Mouse (Mus musculus) heart, postnatal 36 days (tissue): Measurements from ENCODE around the gene Mfsd13b. TPM values are rescaled to one million over a fixed set of nuclear protein-coding genes. Genes with fewer than 3 reads are reported as not detected.
A peak's percentile ranks its signal among the peaks of the same experiment; 100 is the strongest.

Experiments
- DNase-seq, 2 experiments: peaks; one replicate each; pipeline ENCODE4 v3.0.0; 2021 to 2022
- intact Hi-C: fragments of 180-260 bp; cut with DNase I; formaldehyde crosslinking; loops from one replicate; pipeline ENCODE4 v1.15.1; 2025
- total RNA-seq, 2 experiments: library from RNA; stranded (reverse); gene quantifications; 2 replicates each; pipeline ENCODE4 v1.2.3; 2021

Gene Mfsd13b
- total RNA-seq, 2 experiments from 2014 or later = not detected

DNA sequence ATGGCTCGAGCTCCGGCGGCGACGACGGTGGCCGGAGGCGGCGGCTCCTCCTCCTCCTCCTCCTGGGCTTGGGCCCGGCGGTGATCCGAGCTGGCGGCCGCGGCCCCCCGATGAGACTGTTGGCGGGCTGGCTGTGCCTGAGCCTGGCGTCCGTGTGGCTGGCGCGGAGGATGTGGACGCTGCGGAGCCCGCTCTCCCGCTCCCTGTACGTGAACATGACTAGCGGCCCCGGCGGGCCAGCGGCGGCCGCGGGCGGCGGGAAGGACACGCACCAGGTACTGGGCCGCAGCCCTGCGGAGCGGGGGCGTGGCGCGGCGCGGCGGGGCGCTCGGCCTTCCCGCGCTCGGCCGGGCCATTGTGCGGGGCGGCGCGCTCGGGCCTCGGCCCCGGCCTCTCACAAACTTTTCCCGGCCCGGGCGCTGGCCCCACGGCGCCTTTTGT, 52.4 kb downstream of the Mfsd13b start:
- DNase-seq = peak in 1 of 2 experiments; percentile 85
- intact Hi-C loops = loop anchor here (2.0 to 10.0 kb wide), 3 partner anchors 52 to 400 kb away; partner anchors contain the start of genes Cdr2, Mfsd13b and Uqcrc2

DNA sequence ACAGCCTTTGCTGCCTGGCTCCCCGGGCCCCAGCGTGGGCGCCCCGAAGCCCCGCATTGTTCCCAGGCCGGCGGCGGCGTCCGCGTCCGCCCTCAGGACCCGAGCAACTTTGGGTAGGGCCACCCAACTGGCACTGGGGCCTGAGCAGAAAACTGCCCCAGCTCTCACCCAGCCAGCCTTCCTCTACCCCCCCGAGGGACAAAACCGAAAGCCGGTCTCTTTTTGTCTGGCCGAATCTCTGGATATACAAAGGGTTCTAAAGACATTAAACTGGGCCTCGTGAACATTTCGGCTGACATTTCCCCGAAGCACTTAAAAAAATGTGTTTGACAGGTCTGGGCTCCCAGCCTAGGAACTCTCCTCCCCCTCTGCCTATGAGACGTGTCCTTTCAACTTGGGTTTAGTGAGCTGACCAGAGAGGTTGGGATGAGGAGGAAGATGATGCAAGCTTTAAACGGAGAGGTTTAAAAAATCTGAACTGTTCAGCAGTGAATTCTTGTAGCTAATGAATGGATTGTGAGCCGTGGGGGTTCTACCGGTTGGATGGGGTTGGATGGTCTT, 52.9 kb downstream of the Mfsd13b start:
- peak; percentile 37 to 67 for DNase-seq
- intact Hi-C loops = loop anchor here (2.0 to 10.0 kb wide), 3 partner anchors 52 to 400 kb away; partner anchors contain the start of genes Cdr2, Mfsd13b and Uqcrc2

DNA sequence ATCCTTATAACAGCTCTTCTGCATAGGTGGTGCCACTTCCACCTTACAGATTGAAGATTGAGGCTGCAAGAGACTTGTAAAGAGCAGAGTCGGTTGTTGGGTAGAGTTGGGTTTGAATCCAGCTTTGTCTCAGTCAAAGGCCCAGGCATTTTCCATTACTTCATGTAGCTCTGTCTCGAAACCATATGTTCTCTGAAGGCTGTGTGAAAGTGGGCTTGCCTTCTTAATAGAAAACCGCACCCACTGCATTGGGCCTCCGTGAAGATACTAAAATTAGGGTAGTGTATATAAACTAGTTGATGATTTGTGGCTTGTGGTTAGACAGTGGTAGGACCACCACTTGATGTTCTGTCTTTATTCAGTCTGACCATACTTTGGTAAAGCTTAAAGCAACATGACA, 58.3 kb downstream of the Mfsd13b start:
- intact Hi-C loops = no loop called here
- DNase-seq = no peak

DNA sequence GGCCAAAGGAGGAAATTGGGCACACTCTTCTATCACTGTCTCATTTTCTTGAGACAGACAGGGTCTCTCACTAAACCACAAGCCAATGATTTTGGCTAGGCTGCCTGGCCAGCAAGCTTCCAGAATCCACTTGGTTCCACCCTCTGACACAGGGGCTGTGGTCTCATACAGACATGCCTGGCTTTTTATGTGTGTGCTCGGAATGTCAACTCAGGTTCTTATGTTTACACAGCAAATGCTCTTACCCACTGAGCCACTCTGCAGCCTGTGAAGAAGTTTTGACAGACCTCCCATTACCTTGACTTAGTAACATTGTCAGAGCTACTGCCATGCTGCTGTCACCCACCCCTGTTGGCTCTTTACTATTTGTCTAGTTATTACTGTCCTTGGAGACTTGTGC, 59.7 kb downstream of the Mfsd13b start:
- DNase-seq = no peak
- intact Hi-C loops = no loop called here

DNA sequence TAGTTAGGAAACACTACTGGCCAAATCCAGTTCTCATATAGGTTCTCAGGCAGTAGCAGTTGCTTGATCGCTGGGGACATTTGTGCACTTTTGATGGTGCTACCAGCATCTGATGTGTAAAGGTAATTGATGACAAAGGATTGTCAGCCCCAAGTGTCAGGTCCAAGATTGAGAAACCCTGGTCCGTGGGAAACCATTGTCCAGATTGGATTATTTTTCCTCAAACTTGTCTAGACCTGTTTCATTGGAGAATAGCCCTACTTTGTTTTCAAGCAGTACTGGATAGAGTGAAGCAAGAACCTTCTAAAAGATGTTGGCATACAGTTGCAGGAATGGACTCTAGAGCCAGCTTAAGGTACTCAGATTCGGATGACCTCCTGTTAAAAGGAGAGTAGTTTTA, 60.7 kb downstream of the Mfsd13b start:
- intact Hi-C loops = no loop called here
- no peak for DNase-seq

DNA sequence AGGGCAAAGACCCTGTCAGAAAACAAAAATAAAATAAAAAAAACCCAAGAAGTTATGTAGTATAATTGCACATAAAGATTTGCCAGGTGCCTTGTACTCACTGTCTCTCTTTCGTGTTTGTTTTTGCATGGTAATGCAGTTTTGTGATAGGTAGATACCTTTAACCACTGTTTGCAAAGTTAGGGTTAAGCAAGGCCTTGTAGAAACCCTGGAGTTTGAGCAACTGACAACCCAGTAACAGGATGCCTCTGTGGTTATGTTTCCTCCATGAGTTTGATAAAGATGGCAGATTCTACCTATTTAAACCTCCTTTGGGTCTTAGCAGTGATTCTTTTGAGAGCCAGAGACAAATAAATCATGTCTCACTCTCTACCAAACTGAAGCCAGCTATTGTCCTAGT, 61.2 kb downstream of the Mfsd13b start:
- intact Hi-C loops = no loop called here
- DNase-seq = no peak

DNA sequence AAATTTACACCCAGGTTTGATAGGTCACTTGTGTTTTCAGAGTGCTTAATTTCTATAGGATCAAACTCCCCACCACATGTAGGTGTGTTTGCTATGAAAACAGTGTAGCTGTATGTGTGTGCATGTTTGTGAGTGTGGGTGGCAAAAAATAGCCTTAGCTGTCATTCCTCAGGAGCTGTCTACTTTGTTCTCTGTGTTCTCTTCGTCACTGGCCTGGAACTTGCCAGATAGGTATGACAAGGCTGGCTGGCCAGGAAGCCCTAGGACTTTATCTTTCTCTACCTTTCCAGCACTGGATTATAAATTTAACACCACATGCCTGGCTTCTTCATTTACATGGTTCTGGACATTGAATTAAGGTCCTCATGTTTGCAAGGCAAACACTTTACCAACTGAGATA, 61.9 kb downstream of the Mfsd13b start:
- intact Hi-C loops = no loop called here
- peak in 1 of 2 experiments; percentile 20 for DNase-seq

DNA sequence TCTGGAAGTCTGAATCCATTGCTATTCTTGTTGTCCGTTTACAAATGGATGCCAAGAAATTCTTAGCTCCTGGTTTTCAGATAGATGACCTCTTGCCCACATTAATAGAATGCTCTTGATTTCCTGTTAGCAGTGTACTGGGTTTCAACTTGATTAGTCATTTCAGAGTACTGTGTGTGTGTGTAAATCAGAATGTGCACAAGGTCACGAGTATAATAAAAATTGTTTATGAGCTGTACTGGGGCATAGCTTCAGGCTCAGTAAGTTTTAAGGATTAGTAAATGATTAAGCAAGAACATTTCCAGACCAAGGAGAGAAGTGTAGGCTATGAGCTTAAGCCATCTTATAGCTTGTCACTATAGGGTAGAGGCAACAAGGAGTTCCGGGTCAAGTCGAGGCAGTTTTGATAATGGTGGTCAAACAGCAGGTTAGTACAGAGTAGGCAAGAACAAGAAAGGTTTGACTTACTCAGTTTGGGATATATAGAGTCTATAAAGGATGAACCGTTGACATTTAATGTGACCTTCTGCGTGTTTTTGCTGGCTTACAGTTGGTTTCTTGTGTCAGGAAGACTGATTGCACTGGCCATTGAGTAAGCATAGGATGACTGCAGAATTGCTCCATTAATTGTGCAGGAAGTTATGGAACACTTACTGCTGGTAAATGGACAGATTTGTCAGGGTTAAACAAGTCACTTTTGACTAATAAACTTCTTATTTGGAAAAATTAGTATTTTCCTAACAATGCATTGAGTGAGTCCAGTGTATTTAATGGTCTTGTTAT, 63.6 kb downstream of the Mfsd13b start:
- intact Hi-C loops = no loop called here
- DNase-seq = no peak

DNA sequence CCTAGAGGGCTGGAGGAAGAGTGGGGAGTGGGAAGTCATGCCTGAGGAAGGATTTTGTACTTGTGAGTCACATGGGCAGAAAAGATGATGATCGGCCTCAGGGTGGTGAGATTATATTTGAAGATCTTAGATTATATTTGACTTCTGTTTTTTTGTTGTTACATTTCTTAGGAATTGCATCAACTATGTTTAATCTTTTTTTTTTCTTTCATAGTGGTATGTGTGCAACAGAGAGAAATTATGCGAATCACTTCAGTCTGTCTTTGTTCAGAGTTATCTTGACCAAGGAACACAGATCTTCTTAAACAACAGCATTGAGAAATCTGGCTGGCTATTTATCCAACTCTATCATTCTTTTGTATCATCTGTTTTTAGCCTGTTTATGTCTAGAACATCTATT, 65.3 kb downstream of the Mfsd13b start:
- no peak for DNase-seq
- intact Hi-C loops = no loop called here

DNA sequence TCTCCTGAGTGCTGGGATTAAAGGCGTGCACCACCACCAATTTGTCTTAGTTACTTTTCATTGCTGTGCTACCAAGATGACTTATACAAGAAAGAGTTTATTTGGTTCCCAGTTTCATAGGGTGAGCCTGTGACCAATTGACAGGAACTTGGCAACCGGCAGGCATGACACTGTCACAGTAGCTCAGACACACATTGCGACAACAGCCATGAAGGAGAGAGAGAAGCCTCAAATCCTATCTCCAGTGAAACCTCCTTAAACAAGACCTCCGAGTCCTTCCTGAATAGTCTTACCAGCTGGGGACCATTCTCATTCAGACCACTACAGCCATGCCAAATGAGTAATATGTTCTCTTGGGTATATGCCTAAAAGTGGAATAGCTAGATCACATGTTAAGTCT, 70.8 kb downstream of the Mfsd13b start:
- DNase-seq = no peak
- intact Hi-C loops = no loop called here

DNA sequence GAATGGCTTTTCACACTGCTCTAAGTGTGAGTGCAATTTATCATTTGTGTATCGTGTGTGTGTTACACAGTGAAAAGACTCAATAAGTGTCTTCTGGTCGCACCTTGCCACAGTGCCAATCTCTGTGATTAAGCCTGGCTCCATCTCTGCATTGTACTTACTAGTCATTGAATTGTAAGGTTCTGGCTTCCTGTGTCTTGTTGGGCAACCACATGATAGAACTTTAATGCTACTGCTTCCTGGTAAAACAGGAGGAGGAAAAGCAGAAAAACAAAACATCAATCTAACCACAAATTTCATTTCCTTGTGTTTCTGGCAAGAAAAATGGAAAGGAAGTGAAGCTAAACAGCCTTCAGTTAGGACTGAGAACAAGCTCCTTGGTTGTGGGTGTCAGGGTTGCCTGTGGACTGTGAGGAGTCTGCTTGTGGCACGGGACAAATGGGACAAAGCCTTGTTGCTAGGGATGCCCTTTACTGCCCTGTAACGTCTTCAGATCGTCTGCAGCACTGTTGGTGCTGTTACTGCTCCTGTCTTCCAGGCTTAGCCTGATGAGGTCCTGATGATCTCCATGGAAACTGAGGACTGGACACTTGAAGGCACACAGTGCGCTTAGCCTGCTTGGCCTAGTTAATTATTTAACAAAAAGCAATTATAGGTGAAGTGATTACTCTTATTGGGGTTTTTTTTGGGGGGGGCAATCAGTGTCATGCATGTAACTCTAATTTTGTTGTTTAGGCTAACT, 77.3 kb downstream of the Mfsd13b start:
- no peak for DNase-seq
- intact Hi-C loops = loop anchor here (10.0 kb wide), 1 partner anchor 225 kb away; no protein-coding TSS in a partner anchor

DNA sequence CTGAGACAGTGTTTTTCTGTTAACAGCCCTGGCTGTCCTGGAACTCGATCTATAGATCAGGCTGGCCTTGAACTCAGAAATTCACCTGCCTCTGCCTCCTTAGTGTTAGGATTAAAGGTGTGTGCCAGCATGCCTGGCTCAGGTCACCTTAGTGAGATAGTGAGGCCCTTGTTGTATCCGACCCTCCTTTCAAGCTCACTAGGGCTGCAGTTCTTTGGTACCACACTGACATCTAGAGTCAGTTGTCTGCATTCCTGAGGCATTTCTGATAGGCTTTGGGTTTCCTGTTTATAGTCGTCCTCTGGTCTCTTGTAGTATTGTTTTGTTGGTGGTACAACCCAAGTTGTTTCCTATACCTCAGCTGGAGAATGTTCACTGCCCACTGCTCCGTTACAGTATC, 82.0 kb downstream of the Mfsd13b start:
- DNase-seq = no peak
- intact Hi-C loops = loop anchor here (10.0 kb wide), 1 partner anchor 230 kb away; no protein-coding TSS in a partner anchor

Other genes with a start within 250 kb of the Mfsd13b start
- gene Vwa3a, start 243.2 kb upstream of the Mfsd13b start, total RNA-seq = 1 to 10 TPM; 2.9 to 5.7 TPM
- gene Gm5737, start 170.1 kb upstream of the Mfsd13b start, total RNA-seq = under 1 TPM in 1 of 2 experiments, not detected in 1; 0.27 TPM
- 10 to 100 TPM; 34.3 TPM for gene Eef2k, start 139.7 kb upstream of the Mfsd13b start, total RNA-seq
- 10 to 100 TPM in 1 of 2 experiments, 1 to 10 TPM in 1; 8.2 to 10.5 TPM for gene Polr3e, start 64.8 kb upstream of the Mfsd13b start, total RNA-seq
- gene Cdr2, start 197 bp upstream of the Mfsd13b start, total RNA-seq = 10 to 100 TPM; 12.5 to 14.6 TPM
- 10 to 100 TPM; 85.7 to 93.0 TPM for gene Mettl9, start 51.9 kb downstream of the Mfsd13b start, total RNA-seq
- gene Igsf6, start 92.1 kb downstream of the Mfsd13b start, total RNA-seq = 1 to 10 TPM; 1.5 to 2.9 TPM
- gene Otoa, start 99.1 kb downstream of the Mfsd13b start, total RNA-seq = not detected